Mouse (Mus musculus) retina, postnatal 7 days (tissue): Measurements from ENCODE around the gene Wdr53.
"Not testable (repeated sequence)": the region's sequence is repeated elsewhere in the genome, so short reads cannot be mapped to it uniquely, and the experiment has no call there.

Experiments
- DNase-seq: peaks from one replicate; pipeline ENCODE4 v3.0.0-alpha.2; 2012; ENCODE audit warnings: low read depth, low spot score

The Wdr53 gene

DNA sequence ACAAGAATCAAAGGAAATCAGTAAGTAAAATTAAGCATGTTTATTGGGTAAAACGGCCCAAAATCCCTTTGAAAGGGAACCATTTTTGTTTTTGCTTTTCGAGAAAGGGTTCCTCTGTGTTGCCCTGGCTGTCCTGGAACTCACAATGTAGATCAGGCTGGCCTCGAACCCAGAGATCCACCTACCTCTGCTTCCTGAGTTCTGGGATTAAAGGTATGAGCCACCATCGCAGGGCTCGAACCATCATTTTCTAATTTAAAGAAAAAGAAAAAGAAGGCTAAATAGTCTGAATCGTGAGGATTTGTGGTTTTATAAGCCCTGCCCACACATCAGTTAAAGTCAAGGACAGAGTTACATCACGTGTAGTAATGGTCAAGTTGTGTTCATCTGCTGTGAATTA lies 31.4 kb downstream of the Wdr53 start:
- DNase-seq: no peak

DNA sequence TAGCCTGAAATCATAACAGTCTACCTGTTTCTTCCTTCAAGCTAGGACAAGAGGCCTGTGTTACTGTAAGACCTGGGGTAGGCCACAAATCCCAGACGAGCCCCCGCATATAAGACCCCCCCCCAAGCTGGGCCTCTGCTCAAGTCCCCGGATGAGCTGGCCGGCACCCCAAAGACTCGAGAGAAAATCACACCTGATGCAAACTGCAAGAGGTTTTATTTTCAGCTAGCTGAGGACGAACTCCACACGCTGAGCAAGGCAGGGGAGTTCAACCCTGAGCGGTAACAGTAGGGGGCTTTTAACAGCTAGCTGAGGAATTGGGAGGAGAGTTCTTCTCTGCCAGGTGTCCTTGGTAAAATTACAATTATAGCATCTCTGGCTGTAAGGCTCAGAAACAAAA lies 33.2 kb downstream of the Wdr53 start:
- DNase-seq: no peak

DNA sequence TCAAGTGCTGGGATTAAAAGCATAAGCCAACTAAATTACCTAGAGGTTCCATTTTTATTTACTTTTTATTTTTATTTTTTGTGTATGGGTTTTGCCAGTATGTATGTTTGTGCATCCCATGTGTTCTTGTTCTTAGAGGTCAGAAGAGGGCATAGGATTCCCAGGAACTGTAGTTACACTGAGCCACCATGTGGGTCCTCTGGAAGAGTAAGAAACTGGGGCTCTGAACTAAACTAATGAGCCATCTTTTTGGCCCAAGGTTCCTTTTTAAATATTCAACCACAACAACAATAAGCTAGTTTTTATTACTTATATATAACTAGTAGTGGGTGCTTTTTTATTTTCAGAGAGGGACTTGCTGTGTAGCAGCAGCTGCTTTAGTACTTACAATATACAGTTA lies 35.6 kb downstream of the Wdr53 start:
- DNase-seq: no peak

DNA sequence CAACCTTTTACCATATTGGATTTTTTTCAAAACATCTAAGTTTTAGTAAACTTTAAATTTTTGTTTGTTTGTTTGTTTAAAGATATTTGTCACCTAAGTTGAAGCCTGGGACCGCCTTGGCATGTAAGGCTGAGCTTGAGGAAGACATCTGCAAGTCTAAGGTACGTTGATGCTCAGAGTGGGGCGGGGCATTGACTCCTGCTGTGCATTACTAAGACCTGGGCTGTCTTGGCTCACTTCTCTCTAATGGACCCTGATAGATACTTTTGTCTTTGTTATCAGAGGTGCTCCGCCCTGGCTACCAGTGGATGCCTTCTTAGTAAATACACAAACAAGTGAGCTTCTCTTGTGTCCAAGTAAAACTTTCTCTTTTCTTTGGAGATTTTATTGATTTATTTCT lies 44.8 kb downstream of the Wdr53 start:
- DNase-seq: no peak

DNA sequence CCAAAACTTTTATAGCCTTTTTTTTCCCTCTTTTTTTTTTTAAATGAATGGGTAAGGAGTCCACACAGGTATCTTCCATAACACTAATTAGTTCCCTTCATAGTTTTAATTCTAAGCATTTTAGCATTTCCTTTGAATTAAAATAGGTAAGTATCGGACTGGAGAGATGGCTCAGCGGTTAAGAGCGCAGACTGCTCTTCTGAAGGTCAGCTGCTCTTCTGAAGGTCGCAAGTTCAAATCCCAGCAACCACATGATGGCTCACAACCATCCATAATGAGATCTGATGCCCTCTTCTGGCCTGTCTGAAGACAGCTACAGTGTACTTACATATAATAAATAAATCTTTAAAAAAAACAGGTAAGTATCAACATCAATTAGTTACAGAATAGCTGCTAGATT lies 52.6 kb downstream of the Wdr53 start:
- not testable (repeated sequence) for DNase-seq

DNA sequence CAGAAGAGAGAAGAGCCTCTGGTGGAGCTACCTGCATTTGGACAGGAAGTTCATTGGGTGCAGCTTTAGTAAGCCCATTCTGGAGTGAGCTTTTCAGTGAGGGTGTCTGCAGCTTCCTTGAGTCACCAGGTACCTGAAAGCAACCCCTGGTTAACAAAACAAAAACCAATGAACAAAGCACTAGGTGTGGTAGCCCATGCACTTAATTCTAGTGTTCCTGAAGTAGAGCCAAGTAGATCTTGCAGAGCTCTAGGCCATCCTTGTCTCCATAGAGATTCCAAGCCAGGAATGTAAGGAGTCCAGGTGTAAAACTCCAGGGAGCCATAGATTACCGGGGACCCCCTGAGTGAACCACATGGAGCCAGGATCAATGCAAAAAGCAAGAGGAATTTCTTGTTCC lies 56.0 kb downstream of the Wdr53 start:
- DNase-seq: no peak

DNA sequence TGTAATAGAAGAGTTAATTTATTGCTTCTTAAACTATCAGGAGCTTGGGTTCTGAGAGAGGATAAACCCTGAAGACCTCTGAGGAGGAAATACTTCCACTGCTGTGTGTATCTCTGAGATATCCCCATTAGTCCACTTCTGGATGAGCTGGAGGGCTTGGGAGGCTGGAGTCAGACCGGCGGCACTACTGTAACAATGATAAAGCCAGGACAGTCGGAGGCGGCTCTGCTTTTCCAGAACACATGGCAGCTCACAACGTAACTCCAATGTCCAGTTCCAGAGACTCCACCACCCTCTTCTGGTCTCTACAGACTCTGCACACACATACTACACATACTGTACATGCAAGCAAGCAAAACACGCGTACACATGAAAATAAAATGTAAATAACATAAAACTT lies 56.9 kb downstream of the Wdr53 start:
- no peak for DNase-seq
